In genomic region chr5:32230372-32230771, GRCm38 (mm10) we compare ENCODE assay signal across 9 mouse cellular contexts. TPM values are rescaled to one million over a fixed set of nuclear protein-coding genes. Genes with fewer than 3 reads are reported as not detected.
A peak's percentile ranks its signal among the peaks of the same experiment; 100 is the strongest.
DNase-seq lines count a peak whose midpoint lies in the region; ATAC-seq and TF ChIP-seq lines count a peak whose summit lies in the region.
"Had no signal": no experiment of that assay in that cellular context is flagged by ENCODE, and none has a peak within 500 bp of the region (broad histone marks: within the 10 kb centered on the region; RNA-seq: fewer than 3 reads in every experiment).

No protein-coding gene starts in this region.

- no peak overlapping the region for H3K9ac ChIP-seq in liver, embryonic 12.5 days
- H3K9ac ChIP-seq: neural tube, embryonic 13.5 days had no signal

- H3K9me3 ChIP-seq in liver, embryonic 12.5 days (replicated peaks): no peaks in the 10 kb centered on the region
- H3K9me3 ChIP-seq: neural tube, embryonic 13.5 days had no signal

- no peak for TF ChIP-seq POLR2A in cerebellum, adult 2 months (IDR thresholded peaks at IDR 0.05; ENCODE audit: borderline replicate concordance, insufficient read depth, low read length)
- TF ChIP-seq POLR2A in lung, adult 2 months (IDR thresholded peaks at IDR 0.05; ENCODE audit: borderline replicate concordance, extremely low read depth, low read depth, low read length): no peak

- ATAC-seq in liver, embryonic 12.5 days: no peak

- H3K36me3 ChIP-seq in liver, embryonic 12.5 days: no peaks in the 10 kb centered on the region
- H3K36me3 ChIP-seq: neural tube, embryonic 13.5 days had no signal

- 38% methylated on average over 4 of the region's 4 CpGs for WGBS in cerebellum, adult 2 months
- 32% methylated on average over 4 of the region's 4 CpGs for WGBS in liver, embryonic 12.5 days (ENCODE audit: insufficient replicate concordance)
- 43% methylated on average over 4 of the region's 4 CpGs for WGBS in lung, adult 2 months

- no peaks in the 10 kb centered on the region; the same call in 1 of the 2 replicates for H3K4me1 ChIP-seq in cerebellum, adult 2 months (ENCODE audit: control insufficient read depth, insufficient read depth, low read length)
- no peaks in the 10 kb centered on the region for H3K4me1 ChIP-seq in liver, embryonic 12.5 days
- H3K4me1 ChIP-seq in lung, adult 2 months (ENCODE audit: control insufficient read depth, insufficient read depth, low read length): no peaks in the 10 kb centered on the region
- H3K4me1 ChIP-seq: neural tube, embryonic 13.5 days had no signal

- no peak overlapping the region for H3K4me2 ChIP-seq in liver, embryonic 12.5 days
- H3K4me2 ChIP-seq: neural tube, embryonic 13.5 days had no signal

- H3K4me3 ChIP-seq in cerebellum, adult 2 months (replicated peaks; ENCODE audit: insufficient read depth, low read depth, low read length): no peak overlapping the region
- H3K4me3 ChIP-seq in liver, embryonic 12.5 days: no peak overlapping the region
- H3K4me3 ChIP-seq in lung, adult 2 months (replicated peaks; ENCODE audit: extremely low read depth, low read depth, low read length): no peak overlapping the region
- H3K4me3 ChIP-seq: neural tube, embryonic 13.5 days had no signal

- no peaks in the 10 kb centered on the region for H3K27me3 ChIP-seq in cerebellum, adult 2 months (ENCODE audit: control insufficient read depth, insufficient read depth, low read length)
- no peaks in the 10 kb centered on the region for H3K27me3 ChIP-seq in liver, embryonic 12.5 days (replicated peaks)
- H3K27me3 ChIP-seq: neural tube, embryonic 13.5 days had no signal

- peak; percentile 52; the same call in 1 of the 2 replicates for TF ChIP-seq CTCF in cerebellum, adult 2 months (IDR thresholded peaks at IDR 0.05; ENCODE audit: borderline replicate concordance, insufficient read depth, low read depth, low read length)
- peak; percentile 42 for TF ChIP-seq CTCF in lung, adult 2 months (IDR thresholded peaks at IDR 0.05; ENCODE audit: insufficient read depth, low read length)

- DNase-seq in cerebellum, adult 2 months: no peak
- no peak for DNase-seq in cerebellum, adult 9-11 months
- DNase-seq in liver: peak; percentile 13
- DNase-seq in adrenal gland, postnatal 25 days: peak; percentile 9
- DNase-seq in lung, adult 2 months: peak; percentile 22
- DNase-seq in T-cell, adult 2 months (ENCODE audit: low spot score): no peak
- DNase-seq in left cerebral cortex, adult 8-10 months (ENCODE audit: low spot score in 2 of 2): no peak

- no peak overlapping the region for H3K27ac ChIP-seq in cerebellum, adult 2 months (ENCODE audit: insufficient read depth, low read length)
- no peak overlapping the region for H3K27ac ChIP-seq in liver, embryonic 12.5 days
- H3K27ac ChIP-seq: neural tube, embryonic 13.5 days had no signal

RNA-seq across cellular contexts. Expression of gene Plb1, which starts 2.1 kb away (rescaled TPM):
- polyA plus RNA-seq in cerebellum, adult 2 months (2012; rRNA removed): 0.27 and 0.52 TPM in 2 replicates
- not detected in 2 replicates for polyA plus RNA-seq in liver, embryonic 12.5 days (2016; fragmentation: Nextera tagmentation; extraction: Ambion mirVana)
- total RNA-seq in adrenal gland, postnatal 25 days (2021): not detected in 2 replicates
- 8.2 and 16.0 TPM in 2 replicates for polyA plus RNA-seq in lung, adult 2 months (2012; rRNA removed)
- total RNA-seq in left cerebral cortex, adult 8-10 months (2022): 1 to 10 TPM in 3 of 4 experiments, under 1 TPM in 1; 0.54 to 1.7 (median 1.3) TPM
- polyA plus RNA-seq: neural tube, embryonic 13.5 days had no signal

Comparison
In these comparisons a context has a peak if more than half of its experiments do, and no peak if none do; other contexts are left out.
1. DNase-seq: peak in liver (single experiment), adrenal gland, postnatal 25 days (single experiment) and lung, adult 2 months (single experiment); none in cerebellum, adult 2 months (0 of 2), cerebellum, adult 9-11 months (single experiment), T-cell, adult 2 months (single experiment) and left cerebral cortex, adult 8-10 months (0 of 2).